Mouse (Mus musculus) large intestine, adult 2 months (tissue): Measurements from ENCODE around the gene Nrde2. TPM values are rescaled to one million over a fixed set of nuclear protein-coding genes. Genes with fewer than 3 reads are reported as not detected.

Experiments
- DNase-seq: peaks from one replicate; pipeline ENCODE4 v3.0.0-alpha.2; 2012; ENCODE audit warnings: low read depth, low spot score
- WGBS: fragments of 180-500 bp; shearing (Covaris S2); methylation state at CpG from one replicate; pipeline ENCODE4 v1.1.7; 2018; 5-methylcytosine and 5-hydroxymethylcytosine counted together
- polyA plus RNA-seq: library from polyadenylated mRNA; depleted of rRNA; stranded (reverse); fragments of >200 nt; gene quantifications from 2 replicates; pipeline ENCODE4 v1.2.3, GENCODE M21; 2012; rRNA removed

Gene Nrde2
- polyA plus RNA-seq, 1 experiment = 5.1 TPM

DNA sequence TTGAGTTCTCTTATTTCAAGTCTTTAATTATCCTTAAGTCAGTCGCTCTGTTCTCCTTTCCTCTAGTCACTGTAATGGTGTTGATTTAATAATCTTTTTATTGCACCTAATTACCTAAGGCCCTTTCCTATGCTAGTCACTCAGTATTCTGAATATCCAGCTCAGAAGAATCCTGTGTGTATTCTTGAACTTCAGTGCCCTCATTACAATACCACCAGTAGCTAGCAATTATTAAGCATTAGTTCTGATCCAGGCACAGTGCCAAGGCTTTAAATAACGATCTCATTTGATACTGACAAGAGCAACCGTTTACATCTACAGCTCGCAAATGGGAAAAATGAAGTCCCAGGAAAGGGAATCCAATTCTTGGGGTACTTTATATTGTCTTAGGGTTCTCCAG, 83.7 kb downstream of the Nrde2 start:
- no peak for DNase-seq
- WGBS = 61% methylated on average over 4 of the region's 4 CpGs

Other genes with a start within 250 kb of the Nrde2 start
- 0.27 and 0.43 TPM in 2 replicates for gene Kcnk13, start 195.2 kb downstream of the Nrde2 start, polyA plus RNA-seq
- 41.6 and 42.8 TPM in 2 replicates for gene Psmc1, start 49.5 kb downstream of the Nrde2 start, polyA plus RNA-seq
- 859 and 1,392 TPM in 2 replicates for gene Calm1, start 39.8 kb upstream of the Nrde2 start, polyA plus RNA-seq